Mouse (Mus musculus) neural tube, embryonic 14.5 days (tissue): Measurements from ENCODE around the gene Unc5cl. TPM values are rescaled to one million over a fixed set of nuclear protein-coding genes. Genes with fewer than 3 reads are reported as not detected.

ENCODE experiments used
- ATAC-seq: fragments of 200-750 bp; cut with Nextera tagmentation; 2 replicates; pipeline ENCODE4 v1.8.0; 2017; ENCODE audit warnings: low read depth, mild to moderate bottlenecking, moderate TSS enrichment, moderate library complexity
- H3K27ac ChIP-seq: fragments of 300-500 bp; sonication (generic); 2 replicates; pipeline ENCODE4 v1.5.1; 2014; ENCODE audit warnings: low read depth, mild to moderate bottlenecking, control low read depth, low read length, moderate library complexity, mixed read lengths
- H3K27me3 ChIP-seq: fragments of 300-500 bp; sonication (generic); 2 replicates; pipeline ENCODE4 v1.6.1; 2014; ENCODE audit warnings: low read length; ENCODE audit not compliant: control insufficient read depth, insufficient read depth
- H3K36me3 ChIP-seq: fragments of 300-500 bp; sonication (generic); 2 replicates; pipeline ENCODE4 v1.6.1; 2014; ENCODE audit warnings: low read length, mixed read lengths; ENCODE audit not compliant: control insufficient read depth, insufficient read depth
- H3K4me1 ChIP-seq: fragments of 300-500 bp; sonication (generic); 2 replicates; pipeline ENCODE4 v1.6.1; 2014; ENCODE audit warnings: low read length; ENCODE audit not compliant: control insufficient read depth, insufficient read depth
- H3K4me2 ChIP-seq: fragments of 300-500 bp; sonication (generic); 2 replicates; pipeline ENCODE4 v1.6.1; 2014; ENCODE audit warnings: mild to moderate bottlenecking, low read depth, low read length, control low read depth
- H3K4me3 ChIP-seq: fragments of 300-500 bp; sonication (generic); 2 replicates; pipeline ENCODE4 v1.5.1; 2014; ENCODE audit warnings: low read depth, low read length, control low read depth, mixed read lengths
- H3K9ac ChIP-seq: fragments of 300-500 bp; sonication (generic); replicated peaks from 2 replicates; pipeline ENCODE4 v1.6.1; 2014; ENCODE audit warnings: low read depth, mild to moderate bottlenecking, control low read depth, low read length, mixed read lengths
- H3K9me3 ChIP-seq: fragments of 300-500 bp; sonication (generic); 2 replicates; pipeline ENCODE4 v1.6.1; 2016; ENCODE audit warnings: low read length; ENCODE audit not compliant: control insufficient read depth
- WGBS: fragments of 180-500 bp; shearing (Covaris S2); extraction: QIAGEN DNeasy Blood & Tissue Kit; methylation state at CpG from one replicate; pipeline ENCODE4 v1.1.7; 2014; 5-methylcytosine and 5-hydroxymethylcytosine counted together
- polyA plus RNA-seq: library from polyadenylated mRNA; unstranded; fragments of >200 nt; fragmentation: Nextera tagmentation; extraction: Ambion mirVana; gene quantifications from 2 replicates; pipeline ENCODE4 v1.2.1, GENCODE M21; 2014

Unc5cl gene
- polyA plus RNA-seq, 1 experiment from 2014 or later = 0.31 TPM

DNA sequence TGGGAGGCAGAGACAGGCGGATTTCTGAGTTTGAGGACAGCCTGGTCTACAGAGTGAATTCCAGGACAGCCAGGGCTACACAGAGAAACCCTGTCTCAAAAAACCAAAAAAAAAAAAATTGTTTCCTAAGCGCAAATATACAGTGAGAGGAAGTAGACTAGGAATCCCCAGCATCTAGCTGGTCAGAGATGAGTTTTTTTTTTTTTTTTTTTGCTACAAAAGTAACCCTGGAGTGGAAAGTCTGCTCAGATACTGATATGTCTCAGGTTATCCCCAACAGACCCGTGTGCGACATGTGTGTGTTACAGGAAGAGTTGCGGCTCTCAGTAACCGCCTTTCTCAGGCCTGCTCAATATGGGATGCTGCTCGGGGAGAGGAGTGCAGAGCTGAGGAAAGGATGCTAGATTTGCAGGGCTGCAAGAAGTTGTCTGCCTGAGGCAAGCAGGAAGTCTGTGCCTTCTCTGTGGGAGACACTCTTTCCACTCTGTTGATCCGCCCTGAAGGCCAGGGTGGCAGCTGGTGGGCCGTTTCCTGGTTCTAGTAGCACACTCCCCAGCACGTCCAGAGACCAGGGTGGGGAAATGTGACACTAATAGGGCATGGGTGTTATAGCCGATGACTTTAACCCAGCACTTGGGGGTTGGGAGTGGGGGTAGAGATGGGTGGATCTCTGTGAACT is 26.7 kb upstream of the Unc5cl start:
- no peak overlapping the region for H3K4me3 ChIP-seq
- WGBS = 64% methylated on average over 11 of the region's 11 CpGs
- no peak for ATAC-seq
- no peak overlapping the region for H3K4me2 ChIP-seq
- H3K9ac ChIP-seq = no peak overlapping the region
- no peak overlapping the region for H3K27ac ChIP-seq
- no peaks in the 10 kb centered on the region for H3K4me1 ChIP-seq
- H3K27me3 ChIP-seq = no peaks in the 10 kb centered on the region
- H3K36me3 ChIP-seq = no peaks in the 10 kb centered on the region
- no peaks in the 10 kb centered on the region for H3K9me3 ChIP-seq

DNA sequence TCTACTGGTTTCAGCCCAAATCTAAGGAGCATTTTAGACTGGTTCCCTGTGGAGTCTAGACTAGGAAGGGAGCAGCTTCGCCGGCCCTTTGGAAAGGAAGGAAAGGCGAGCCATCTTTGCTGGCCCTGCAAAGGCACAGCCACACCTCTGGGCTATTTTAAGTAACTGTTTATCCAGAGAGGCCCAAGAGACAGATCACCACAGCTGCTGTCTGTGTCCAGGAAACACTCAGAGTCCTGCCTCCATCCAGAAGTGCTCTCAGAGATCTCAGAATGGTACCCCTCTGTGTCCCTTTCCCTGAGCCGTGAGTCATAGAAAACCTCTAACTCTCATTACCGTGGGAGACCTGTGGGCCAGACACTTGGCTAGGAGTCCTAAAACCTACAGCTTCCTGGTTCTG is 24.3 kb upstream of the Unc5cl start:
- ATAC-seq = no peak

DNA sequence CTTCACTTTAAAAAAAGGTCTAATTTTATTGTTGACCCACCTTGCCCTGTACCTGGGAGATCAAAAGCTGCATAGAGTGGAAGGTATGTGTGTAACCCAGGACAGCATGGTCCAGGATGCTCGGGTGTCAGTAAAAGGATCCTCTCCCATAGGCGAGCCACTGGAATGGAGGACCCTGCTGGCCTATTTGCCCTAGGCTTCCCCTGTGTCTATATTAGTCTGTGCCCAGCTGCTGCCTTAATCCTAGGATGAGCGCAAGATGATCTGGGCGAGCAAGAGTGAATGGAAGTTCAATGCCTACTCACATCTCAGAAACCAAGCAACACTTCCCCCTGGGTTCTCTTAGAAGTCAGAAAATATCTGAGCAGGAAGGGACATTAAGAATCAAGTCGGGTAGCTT is 23.6 kb upstream of the Unc5cl start:
- Histone ChIP-seq H3K36me3 (no peaks in the 10 kb centered on the region), H3K9ac (no peak overlapping the region), H3K4me2 (no peak overlapping the region), H3K27me3 (no peaks in the 10 kb centered on the region), H3K4me1 (no peaks in the 10 kb centered on the region), H3K9me3 (no peaks in the 10 kb centered on the region), H3K27ac (no peak overlapping the region), H3K4me3 (no peak overlapping the region)
- no peak for ATAC-seq
- WGBS = 70% methylated on average over 5 of the region's 5 CpGs

More for the DNA sequence above, 24.3 kb upstream of the Unc5cl start:
- no peak overlapping the region for H3K9ac ChIP-seq
- H3K4me2 ChIP-seq = no peak overlapping the region
- no peaks in the 10 kb centered on the region for H3K27me3 ChIP-seq
- H3K27ac ChIP-seq = no peak overlapping the region
- 66% methylated on average over 5 of the region's 5 CpGs for WGBS
- no peaks in the 10 kb centered on the region for H3K4me1 ChIP-seq
- no peaks in the 10 kb centered on the region for H3K9me3 ChIP-seq
- no peak overlapping the region for H3K4me3 ChIP-seq
- no peaks in the 10 kb centered on the region for H3K36me3 ChIP-seq

DNA sequence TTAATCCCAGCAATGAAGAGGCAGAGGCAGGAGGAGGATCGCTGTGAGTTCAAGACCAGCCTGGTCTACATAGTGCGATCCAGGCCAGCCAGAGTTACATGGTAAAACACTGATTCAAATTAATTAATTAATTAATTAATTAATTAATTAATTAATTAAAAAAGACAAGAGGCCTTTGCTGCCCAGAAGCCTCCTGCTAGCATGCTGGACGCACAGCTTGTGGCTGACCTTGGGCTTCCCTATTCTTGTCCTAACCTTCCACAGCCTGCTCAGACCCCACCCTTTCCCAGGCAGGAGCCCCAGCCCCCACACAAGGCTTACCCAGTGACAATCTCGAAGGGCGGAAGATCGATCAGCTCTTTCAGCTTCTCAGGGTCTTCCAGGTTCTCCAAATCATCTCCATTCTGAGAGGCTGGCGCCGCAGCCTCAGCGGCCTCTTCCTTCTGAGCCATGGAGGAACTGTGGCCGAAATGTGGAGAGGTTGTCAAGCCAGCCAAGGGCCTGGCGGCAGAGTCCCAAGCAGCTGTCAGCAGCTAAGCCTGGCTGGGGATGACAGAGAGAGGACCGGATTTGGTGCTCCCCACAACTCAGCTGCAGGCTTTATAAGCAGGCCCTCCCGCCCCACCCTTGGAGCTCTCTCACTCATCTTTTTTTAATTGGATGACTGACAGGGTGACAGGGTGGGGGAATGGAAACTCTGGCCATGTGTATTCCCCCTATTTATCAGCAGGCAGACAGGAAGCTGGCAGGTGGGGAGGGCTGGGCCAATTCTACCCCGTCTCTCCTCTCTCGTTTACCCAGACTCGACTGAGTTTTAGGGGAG is 22.3 kb upstream of the Unc5cl start, which contains the start of gene Apobec2:
TSS of gene Apobec2 (minus strand) at position 773 of the 823 bp plus-strand sequence.
- Histone ChIP-seq H3K4me1 (no peaks in the 10 kb centered on the region), H3K9ac (no peak within 1 kb of the TSS), H3K9me3 (no peaks in the 10 kb centered on the region), H3K4me2 (no peak within 1 kb of the TSS), H3K36me3 (no peaks in the 10 kb centered on the region), H3K27me3 (no peaks in the 10 kb centered on the region), H3K27ac (no peak within 1 kb of the TSS), H3K4me3 (no peak within 1 kb of the TSS)
- ATAC-seq = no peak
- whole genome bisulfite sequencing = 74% methylated on average over 16 of the region's 16 CpGs

DNA sequence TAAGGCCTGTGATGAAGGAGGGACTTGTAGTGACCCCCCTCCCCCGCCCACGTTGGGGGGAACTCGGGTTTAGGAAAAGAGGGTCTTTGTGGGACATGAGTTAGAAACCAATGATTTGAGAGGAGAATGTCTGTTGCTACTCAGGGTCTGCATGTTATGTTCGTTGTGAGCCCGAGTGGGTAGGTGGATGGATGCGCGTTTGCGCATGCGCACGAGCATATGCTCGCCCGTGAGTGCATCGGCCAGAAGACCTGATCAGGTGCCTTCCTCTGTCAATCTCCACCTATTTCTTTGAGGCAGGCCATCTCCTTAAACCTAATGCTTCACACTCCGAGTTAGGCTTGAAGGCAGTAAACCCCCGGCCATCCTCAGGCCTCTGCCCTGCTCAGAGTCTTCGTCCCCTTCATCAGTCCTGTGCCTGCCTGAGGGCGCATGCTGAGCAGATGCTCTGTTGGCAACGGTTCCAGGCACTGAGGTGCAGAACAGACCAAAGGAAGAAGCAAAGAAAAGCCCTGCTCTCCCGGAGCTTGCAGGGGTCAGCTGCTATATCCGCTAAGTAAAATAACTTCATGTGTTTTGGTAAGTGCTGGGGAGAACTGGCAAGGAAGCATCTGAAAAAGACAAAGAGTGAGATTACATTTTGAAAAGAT is 21.6 kb upstream of the Unc5cl start:
- WGBS = 79% methylated on average over 20 of the region's 20 CpGs
- Histone ChIP-seq H3K27me3 (no peaks in the 10 kb centered on the region), H3K36me3 (no peaks in the 10 kb centered on the region), H3K27ac (no peak overlapping the region), H3K4me3 (no peak overlapping the region), H3K4me2 (no peak overlapping the region), H3K4me1 (no peaks in the 10 kb centered on the region; the same call in 1 of the 2 replicates), H3K9ac (no peak overlapping the region), H3K9me3 (no peaks in the 10 kb centered on the region)
- no peak for ATAC-seq

DNA sequence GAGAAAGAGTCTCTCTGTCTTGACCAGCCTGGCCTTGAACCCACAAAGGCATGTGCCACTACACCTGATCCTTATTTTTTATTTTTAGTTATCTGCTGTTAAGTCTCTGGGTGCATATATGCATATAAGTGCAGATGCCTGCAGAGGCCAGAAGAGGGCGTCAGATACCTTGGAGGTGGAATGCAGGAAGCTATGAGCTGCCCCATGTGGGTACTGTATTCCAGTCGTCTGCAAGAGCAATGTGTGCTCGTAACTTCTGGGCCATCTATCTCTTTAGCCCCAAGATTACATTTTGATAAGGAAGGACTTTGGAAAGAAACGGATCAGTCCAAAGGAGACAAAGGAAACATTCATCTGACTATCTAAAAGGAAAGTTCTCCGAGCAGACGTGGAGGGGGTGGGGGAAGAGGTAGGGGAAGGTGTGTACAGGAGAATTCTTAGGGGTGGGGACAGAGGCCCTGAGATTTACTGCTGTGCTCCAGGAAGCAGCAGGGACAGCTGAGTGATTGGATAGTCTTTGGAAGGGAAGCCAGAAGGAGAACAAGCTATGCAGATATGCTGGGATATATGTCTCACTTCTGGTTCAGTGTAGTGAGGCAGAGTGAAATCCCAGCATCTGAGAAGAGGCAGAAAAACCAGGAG is 20.9 kb upstream of the Unc5cl start:
- no peak for ATAC-seq
- no peak overlapping the region for H3K27ac ChIP-seq
- no peaks in the 10 kb centered on the region for H3K9me3 ChIP-seq
- no peaks in the 10 kb centered on the region for H3K27me3 ChIP-seq
- H3K36me3 ChIP-seq = no peaks in the 10 kb centered on the region
- 71% methylated on average over 6 of the region's 6 CpGs for WGBS
- H3K4me2 ChIP-seq = no peak overlapping the region
- H3K4me1 ChIP-seq = no peaks in the 10 kb centered on the region; the same call in 1 of the 2 replicates
- no peak overlapping the region for H3K9ac ChIP-seq
- H3K4me3 ChIP-seq = no peak overlapping the region

DNA sequence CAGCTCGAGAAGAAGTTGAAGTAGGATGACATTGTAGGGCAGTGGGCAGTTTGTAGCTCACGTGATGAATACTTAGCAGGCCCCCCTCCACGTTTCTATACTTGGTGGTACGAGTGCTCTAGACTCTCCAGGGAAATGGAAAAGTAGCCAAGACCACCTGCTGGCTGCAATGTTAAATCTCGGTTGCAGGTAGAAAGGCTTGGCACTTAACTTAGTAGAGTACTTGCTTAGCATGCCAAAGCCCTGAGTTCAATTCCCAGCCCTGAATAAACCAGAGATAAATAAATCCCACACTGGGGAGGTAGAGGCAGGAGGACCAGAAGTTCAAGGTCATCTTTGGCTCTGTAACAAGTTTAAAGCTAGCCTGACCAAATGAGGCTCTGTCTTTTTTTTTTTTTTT is 20.2 kb upstream of the Unc5cl start:
- no peak overlapping the region for H3K4me2 ChIP-seq
- ATAC-seq = no peak
- no peak overlapping the region for H3K9ac ChIP-seq
- no peak overlapping the region for H3K4me3 ChIP-seq
- H3K4me1 ChIP-seq = no peaks in the 10 kb centered on the region; the same call in 1 of the 2 replicates
- H3K27me3 ChIP-seq = no peaks in the 10 kb centered on the region
- no peak overlapping the region for H3K27ac ChIP-seq
- 81% methylated on average over 5 of the region's 5 CpGs for WGBS
- H3K9me3 ChIP-seq = no peaks in the 10 kb centered on the region
- H3K36me3 ChIP-seq = no peaks in the 10 kb centered on the region

DNA sequence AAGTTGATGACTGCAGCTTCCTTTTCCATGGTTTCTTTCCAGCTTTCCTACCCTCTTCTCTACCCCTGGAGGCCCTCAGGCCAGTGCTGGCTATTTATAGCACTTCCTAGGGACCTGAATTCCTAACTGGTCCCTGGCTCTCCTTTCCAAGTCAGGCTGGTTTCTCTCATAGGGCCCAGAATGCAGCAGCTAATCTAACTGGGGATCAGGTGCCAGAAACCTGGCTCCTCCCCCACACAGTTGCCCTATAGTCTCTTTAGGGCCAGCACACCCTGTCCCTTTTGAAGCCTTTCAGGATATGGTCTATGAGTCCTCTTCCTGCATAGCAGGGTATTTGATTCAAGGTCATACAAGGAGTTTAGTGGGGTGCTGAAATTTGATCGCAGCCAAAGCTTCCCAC is 18.2 kb upstream of the Unc5cl start:
- Histone ChIP-seq H3K27ac (no peak overlapping the region), H3K4me3 (no peak overlapping the region), H3K4me1 (no peaks in the 10 kb centered on the region; the same call in 1 of the 2 replicates), H3K4me2 (no peak overlapping the region), H3K9ac (no peak overlapping the region), H3K36me3 (no peaks in the 10 kb centered on the region), H3K9me3 (no peaks in the 10 kb centered on the region), H3K27me3 (no peaks in the 10 kb centered on the region)
- 81% methylated on average over 1 of the region's 1 CpGs for WGBS
- no peak for ATAC-seq
